Mouse (Mus musculus) neural tube, embryonic 15.5 days (tissue): ENCODE measurements around the gene Enah. TPM values are rescaled to one million over a fixed set of nuclear protein-coding genes. Genes with fewer than 3 reads are reported as not detected.

Experiments used
- ATAC-seq: fragments of 200-750 bp; cut with Nextera tagmentation; 2 replicates; pipeline ENCODE4 v1.8.0; 2017; ENCODE audit warnings: mild to moderate bottlenecking, moderate TSS enrichment, moderate library complexity; ENCODE audit not compliant: low FRiP score
- H3K27ac ChIP-seq: fragments of 300-500 bp; sonication (generic); replicated peaks from 2 replicates; pipeline ENCODE4 v1.5.1; 2015; ENCODE audit warnings: mild to moderate bottlenecking, inconsistent platforms
- H3K27me3 ChIP-seq: fragments of 300-500 bp; sonication (generic); replicated peaks from 2 replicates; pipeline ENCODE4 v1.6.1; 2015; ENCODE audit warnings: inconsistent platforms
- H3K36me3 ChIP-seq: fragments of 300-500 bp; sonication (generic); 2 replicates; pipeline ENCODE4 v1.6.1; 2015; ENCODE audit warnings: inconsistent platforms
- H3K4me1 ChIP-seq: fragments of 300-500 bp; sonication (generic); 2 replicates; pipeline ENCODE4 v1.6.1; 2015; ENCODE audit warnings: inconsistent platforms
- H3K4me2 ChIP-seq: fragments of 300-500 bp; sonication (generic); 2 replicates; pipeline ENCODE4 v1.6.1; 2015; ENCODE audit warnings: inconsistent platforms, mild to moderate bottlenecking, moderate library complexity
- H3K4me3 ChIP-seq: fragments of 300-500 bp; sonication (generic); replicated peaks from 2 replicates; pipeline ENCODE4 v1.5.1; 2015; ENCODE audit warnings: mild to moderate bottlenecking, inconsistent platforms
- H3K9ac ChIP-seq: fragments of 300-500 bp; sonication (generic); replicated peaks from 2 replicates; pipeline ENCODE4 v1.6.1; 2015; ENCODE audit warnings: mild to moderate bottlenecking, inconsistent platforms
- H3K9me3 ChIP-seq: fragments of 300-500 bp; sonication (generic); replicated peaks from 2 replicates; pipeline ENCODE4 v1.6.1; 2016; ENCODE audit warnings: inconsistent platforms
- WGBS: fragments of 180-500 bp; shearing (Covaris S2); methylation state at CpG from one replicate; pipeline ENCODE4 v1.1.7; 2015; ENCODE audit warnings: mixed read lengths; 5-methylcytosine and 5-hydroxymethylcytosine counted together
- polyA plus RNA-seq: library from polyadenylated mRNA; unstranded; fragments of >200 nt; fragmentation: Nextera tagmentation; extraction: Ambion mirVana; gene quantifications from 2 replicates; pipeline ENCODE4 v1.2.1, GENCODE M21; 2015

Gene Enah
- polyA plus RNA-seq, 1 experiment from 2014 or later: 34.1 TPM

DNA sequence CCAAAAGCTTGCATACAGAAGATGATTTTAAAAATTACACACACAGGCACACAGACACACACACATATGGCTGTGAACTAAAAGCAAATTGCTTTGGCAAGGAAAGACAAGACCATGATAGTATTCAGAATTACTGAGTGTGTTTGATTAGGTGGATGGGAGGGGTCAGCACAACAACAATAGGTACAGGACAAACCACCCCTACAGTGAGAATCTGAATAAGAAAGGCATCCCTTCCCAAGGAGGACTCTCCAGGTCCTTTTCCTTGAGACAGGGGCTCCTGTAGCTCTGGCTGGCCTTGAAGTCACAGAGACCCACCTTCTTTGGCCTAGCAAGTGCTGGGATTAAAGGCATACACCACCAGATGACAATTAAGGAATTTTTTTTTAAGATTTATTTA lies 66.2 kb downstream of the Enah start:
- Histone ChIP-seq H3K4me2 (no peak overlapping the region), H3K27me3 (no peaks in the 10 kb centered on the region), H3K9ac (no peak overlapping the region), H3K36me3 (no peaks in the 10 kb centered on the region; the same call in 1 of the 2 replicates), H3K9me3 (no peaks in the 10 kb centered on the region), H3K4me1 (no peaks in the 10 kb centered on the region), H3K4me3 (no peak overlapping the region), H3K27ac (no peak overlapping the region)
- ATAC-seq: no peak

DNA sequence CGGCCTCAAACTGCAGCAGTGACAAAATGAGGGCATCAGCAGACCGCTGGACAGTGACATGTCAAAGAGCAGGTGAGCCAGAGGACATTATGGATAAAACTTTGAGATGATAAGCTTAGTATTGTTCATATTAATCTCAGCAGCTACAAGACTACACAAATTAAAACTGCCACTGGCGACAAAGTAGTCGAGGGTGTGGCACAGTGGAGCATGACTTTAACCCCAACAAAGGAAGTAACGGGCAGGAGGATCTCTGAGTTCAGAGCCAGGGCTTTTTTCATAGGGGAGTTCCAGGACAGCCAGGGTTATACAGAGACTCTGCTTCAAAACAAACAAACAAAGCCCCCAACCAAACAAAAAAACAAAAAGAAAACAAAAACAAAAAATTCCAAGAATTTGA lies 68.5 kb downstream of the Enah start:
- no peak for ATAC-seq

DNA sequence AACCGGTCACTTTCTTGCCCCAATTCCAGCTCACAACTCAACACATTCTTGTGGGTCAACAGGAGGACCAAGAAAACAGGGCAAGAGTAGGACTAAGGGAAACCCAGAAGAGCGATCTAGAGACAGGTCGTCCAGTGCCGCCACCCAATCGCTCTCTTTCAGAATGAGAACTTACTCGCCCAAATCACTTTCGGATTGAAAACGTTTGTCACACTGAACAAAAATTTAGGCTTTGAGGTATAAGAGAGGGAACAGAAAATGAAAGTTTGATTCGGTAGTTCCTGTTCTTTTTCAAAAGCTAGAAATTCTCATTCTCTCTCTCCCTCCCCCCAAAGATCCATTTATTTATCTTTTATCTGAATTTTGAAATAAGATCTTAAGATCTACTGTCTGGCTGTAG lies 69.1 kb downstream of the Enah start:
- no peaks in the 10 kb centered on the region for H3K27me3 ChIP-seq
- ATAC-seq: no peak
- H3K9ac ChIP-seq: no peak overlapping the region
- 96% methylated on average over 9 of the region's 9 CpGs for WGBS
- no peaks in the 10 kb centered on the region; the same call in 1 of the 2 replicates for H3K36me3 ChIP-seq
- H3K4me3 ChIP-seq: no peak overlapping the region
- no peak overlapping the region for H3K4me2 ChIP-seq
- no peaks in the 10 kb centered on the region for H3K9me3 ChIP-seq
- H3K4me1 ChIP-seq: no peaks in the 10 kb centered on the region
- no peak overlapping the region for H3K27ac ChIP-seq

More for the DNA sequence above, 68.5 kb downstream of the Enah start:
- Histone ChIP-seq H3K27me3 (no peaks in the 10 kb centered on the region), H3K4me2 (no peak overlapping the region), H3K9ac (no peak overlapping the region), H3K36me3 (no peaks in the 10 kb centered on the region; the same call in 1 of the 2 replicates), H3K4me1 (no peaks in the 10 kb centered on the region), H3K27ac (no peak overlapping the region), H3K4me3 (no peak overlapping the region), H3K9me3 (no peaks in the 10 kb centered on the region)
- WGBS: 78% methylated on average over 5 of the region's 5 CpGs

DNA sequence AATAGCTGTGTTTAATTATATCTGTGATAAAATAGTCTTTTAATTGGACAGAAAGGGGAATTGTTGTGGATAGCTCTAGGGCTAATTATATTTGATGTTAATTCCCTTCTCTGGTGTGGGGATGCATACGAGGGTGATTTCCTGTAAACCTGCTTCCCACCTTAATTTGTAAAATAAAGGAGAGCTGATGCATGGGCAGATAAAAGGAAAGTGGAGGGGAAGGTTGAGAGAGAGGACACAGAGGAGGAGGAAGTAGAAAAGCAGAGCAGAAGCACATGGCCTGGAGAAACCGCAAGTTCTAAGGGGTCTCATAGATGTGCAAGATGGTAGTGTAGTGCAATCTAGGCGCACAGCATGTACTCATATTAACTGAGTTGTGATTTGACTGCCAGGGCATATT lies 71.6 kb downstream of the Enah start:
- no peak overlapping the region for H3K9ac ChIP-seq
- no peaks in the 10 kb centered on the region for H3K9me3 ChIP-seq
- no peaks in the 10 kb centered on the region for H3K36me3 ChIP-seq
- H3K27ac ChIP-seq: no peak overlapping the region
- H3K4me1 ChIP-seq: no peaks in the 10 kb centered on the region
- no peaks in the 10 kb centered on the region for H3K27me3 ChIP-seq
- WGBS: 86% methylated on average over 3 of the region's 3 CpGs
- no peak overlapping the region for H3K4me2 ChIP-seq
- ATAC-seq: no peak
- H3K4me3 ChIP-seq: no peak overlapping the region

DNA sequence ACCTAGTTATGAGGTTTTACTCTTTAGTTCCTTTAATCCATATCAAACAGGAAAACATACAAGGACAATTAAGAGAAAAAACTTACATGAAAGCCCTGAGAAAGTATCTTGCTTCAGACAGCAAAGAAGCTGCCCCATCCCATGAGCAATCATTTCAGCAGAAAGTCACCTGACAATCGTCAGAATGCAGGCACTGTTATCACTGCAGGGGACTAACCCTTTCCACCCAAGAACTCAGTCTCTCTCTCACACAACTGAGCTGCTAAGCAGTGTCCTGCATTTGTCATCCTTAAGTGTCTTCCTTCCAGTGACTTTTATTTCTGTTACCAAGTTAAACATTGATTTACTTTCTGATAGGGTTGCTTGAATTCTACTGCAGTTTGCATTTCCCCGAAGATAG lies 82.7 kb downstream of the Enah start:
- Histone ChIP-seq H3K4me2 (no peak overlapping the region), H3K4me1 (0 out of 2 replicates have a peak, but pooled peaks cover 4% of the 10 kb centered on the region), H3K27me3 (no peaks in the 10 kb centered on the region), H3K9me3 (no peaks in the 10 kb centered on the region), H3K4me3 (no peak overlapping the region), H3K36me3 (no peaks in the 10 kb centered on the region), H3K27ac (no peak overlapping the region), H3K9ac (no peak overlapping the region)
- no peak for ATAC-seq
- WGBS: 47% methylated on average over 2 of the region's 2 CpGs

DNA sequence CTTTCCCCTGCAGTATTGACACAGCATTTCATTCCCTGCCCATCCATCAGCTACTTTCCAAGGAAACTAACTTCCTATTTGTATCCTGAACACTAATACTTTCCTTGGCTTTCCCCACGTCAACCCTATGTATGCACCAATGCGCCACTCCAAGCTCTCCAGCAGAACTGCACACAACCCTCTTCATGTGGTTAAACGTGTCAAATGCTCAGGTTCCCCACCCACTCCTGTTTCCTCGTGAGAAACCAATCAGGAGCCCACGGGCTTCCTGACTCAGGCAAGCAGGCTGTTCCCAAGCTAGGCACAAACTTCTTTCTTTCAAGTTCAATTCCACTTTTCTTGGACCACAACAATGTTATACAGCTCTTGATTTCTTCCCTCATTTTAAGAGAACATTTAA lies 91.4 kb downstream of the Enah start:
- Histone ChIP-seq H3K9ac (no peak overlapping the region), H3K4me3 (no peak overlapping the region), H3K36me3 (peaks cover 11% of the 10 kb centered on the region), H3K27me3 (no peaks in the 10 kb centered on the region), H3K9me3 (no peaks in the 10 kb centered on the region), H3K27ac (no peak overlapping the region), H3K4me2 (no peak overlapping the region), H3K4me1 (no peaks in the 10 kb centered on the region)
- WGBS: 77% methylated on average over 5 of the region's 5 CpGs
- no peak for ATAC-seq

DNA sequence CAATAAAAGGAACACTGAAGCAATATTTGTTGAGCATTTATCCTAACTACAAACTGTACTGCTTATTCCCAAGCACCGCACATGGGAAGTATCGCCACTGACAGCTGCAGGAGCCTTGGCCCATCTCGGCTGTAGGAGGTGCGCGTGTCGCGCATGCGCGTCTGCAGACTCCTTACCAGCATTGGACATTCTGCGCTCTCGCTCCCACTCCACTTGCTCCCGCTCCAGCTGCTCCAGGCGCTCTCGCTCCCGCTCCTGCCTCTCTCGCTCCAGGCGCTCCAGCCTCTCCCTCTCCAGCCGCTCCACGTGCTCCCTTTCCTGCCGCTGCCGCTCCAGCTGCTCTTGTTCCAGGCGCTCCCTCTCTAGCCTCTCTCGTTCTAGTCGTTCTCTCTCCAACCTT lies 96.4 kb downstream of the Enah start:
- Histone ChIP-seq H3K4me2 (peak overlapping the region; percentile 26), H3K36me3 (peaks cover 16% of the 10 kb centered on the region), H3K4me3 (no peak overlapping the region), H3K9me3 (no peaks in the 10 kb centered on the region), H3K4me1 (no peaks in the 10 kb centered on the region), H3K27me3 (no peaks in the 10 kb centered on the region), H3K27ac (peak overlapping the region; percentile 77), H3K9ac (no peak overlapping the region)
- WGBS: 67% methylated on average over 24 of the region's 24 CpGs
- ATAC-seq: peak; percentile 82

DNA sequence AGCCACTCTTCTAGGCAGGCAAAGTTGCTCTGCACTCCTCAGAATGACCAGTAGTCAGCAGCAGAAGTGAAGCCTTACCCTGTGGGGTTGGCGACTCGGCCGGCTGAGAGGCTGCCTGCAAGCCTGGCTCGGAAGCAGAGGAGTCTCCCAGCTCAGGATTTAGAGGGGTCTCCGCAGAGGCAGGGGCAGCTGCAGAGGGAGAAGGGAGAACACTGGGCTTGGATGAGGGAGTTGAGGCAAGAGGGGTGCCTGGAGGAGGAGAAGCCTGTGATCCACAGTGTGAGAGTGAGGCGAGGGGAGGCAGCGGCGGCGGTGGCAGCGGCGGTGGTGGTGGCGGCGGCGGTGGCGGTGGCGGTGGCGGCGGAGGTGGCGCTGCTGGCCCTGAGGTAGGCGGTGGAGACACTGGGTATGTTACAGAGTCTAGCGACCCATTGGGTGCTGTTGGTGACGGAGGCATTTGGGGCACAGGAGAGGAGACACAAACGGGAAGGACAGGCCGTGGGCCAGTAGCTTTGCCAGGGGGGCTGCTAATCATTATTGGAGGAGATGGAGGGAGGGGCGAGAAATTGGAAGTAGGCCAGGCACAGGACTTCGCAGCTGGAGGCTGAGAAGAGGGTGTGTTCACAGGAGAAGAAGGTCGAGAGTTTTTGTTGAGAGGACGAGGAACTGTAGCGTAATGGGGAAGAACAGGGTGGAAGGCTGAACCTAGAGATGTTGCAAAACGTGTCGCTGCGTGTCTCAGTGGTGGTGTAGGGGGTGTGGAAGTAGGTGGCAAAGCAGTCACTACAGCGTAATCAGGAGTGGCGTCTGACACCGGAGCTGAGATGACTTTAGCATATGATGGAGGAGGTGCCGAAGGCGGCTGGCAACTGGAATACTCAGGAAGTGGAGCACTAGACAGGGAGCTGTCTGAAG lies 98.0 kb downstream of the Enah start:
- Histone ChIP-seq H3K4me1 (no peaks in the 10 kb centered on the region), H3K4me3 (no peak overlapping the region), H3K9ac (no peak overlapping the region), H3K27me3 (no peaks in the 10 kb centered on the region), H3K4me2 (peak overlapping the region; percentile 29; the same call in 1 of the 2 replicates), H3K27ac (peak overlapping the region; percentile 48; the same call in 1 of the 2 replicates), H3K9me3 (no peaks in the 10 kb centered on the region), H3K36me3 (peaks cover 24% of the 10 kb centered on the region)
- no peak for ATAC-seq
- 64% methylated on average over 37 of the region's 37 CpGs for WGBS

DNA sequence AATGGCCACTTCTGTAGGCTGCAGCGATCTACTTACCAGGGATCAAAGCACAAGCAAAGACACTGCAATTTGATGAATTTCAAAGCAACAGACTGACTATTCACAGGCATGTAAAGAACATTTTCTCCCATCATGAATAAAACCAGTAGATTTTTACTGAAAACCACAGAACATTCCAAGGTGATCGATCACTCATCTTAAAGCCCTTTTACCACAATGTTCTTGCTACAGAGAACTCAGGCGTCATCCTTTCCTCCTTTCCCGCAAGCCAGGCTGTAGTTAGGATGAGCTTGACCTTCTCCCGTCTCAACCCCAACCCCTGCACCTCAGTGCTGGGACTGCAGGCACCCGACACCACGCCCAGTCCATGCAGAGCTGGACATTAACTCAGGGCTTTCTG lies 107.9 kb downstream of the Enah start:
- H3K4me2 ChIP-seq: no peak overlapping the region
- H3K27me3 ChIP-seq: no peaks in the 10 kb centered on the region
- no peaks in the 10 kb centered on the region for H3K9me3 ChIP-seq
- H3K9ac ChIP-seq: no peak overlapping the region
- H3K27ac ChIP-seq: no peak overlapping the region
- no peak for ATAC-seq
- no peak overlapping the region for H3K4me3 ChIP-seq
- no peaks in the 10 kb centered on the region for H3K4me1 ChIP-seq
- WGBS: 92% methylated on average over 7 of the region's 7 CpGs
- H3K36me3 ChIP-seq: peaks cover 24% of the 10 kb centered on the region

DNA sequence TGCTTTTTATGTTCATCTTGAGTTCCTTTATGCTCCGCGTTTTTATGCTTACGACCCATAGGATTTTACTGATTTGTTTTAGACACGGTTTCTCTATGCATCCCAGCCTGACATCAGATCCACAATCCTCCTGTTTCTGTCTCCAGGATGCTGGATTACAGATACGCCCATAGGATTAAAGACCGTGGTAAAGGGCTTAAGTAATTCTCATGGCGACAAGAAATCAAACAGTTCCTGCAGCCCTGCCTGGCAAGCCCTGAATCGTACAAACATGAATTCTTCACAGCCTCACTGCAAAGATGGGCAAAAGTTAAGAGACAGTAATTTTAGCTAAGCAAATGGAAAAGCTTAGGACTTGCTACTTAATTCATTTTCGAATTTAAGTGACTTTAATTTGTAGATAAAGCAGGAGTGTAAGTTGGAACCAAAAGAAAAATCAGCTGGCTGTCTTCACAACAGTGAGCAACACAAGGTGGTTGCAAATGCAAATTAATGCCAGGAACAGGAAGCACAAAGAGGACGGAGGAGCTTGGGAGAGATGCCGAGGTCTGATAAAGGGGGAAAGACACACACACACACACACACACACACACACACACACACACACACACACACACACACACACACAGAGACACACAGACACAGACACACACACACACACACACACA lies 118.0 kb downstream of the Enah start:
- Histone ChIP-seq H3K9me3 (no peaks in the 10 kb centered on the region), H3K27me3 (no peaks in the 10 kb centered on the region), H3K27ac (no peak overlapping the region), H3K4me2 (no peak overlapping the region), H3K9ac (no peak overlapping the region), H3K4me1 (no peaks in the 10 kb centered on the region), H3K4me3 (no peak overlapping the region), H3K36me3 (peaks cover 29% of the 10 kb centered on the region)
- WGBS: 64% methylated on average over 11 of the region's 11 CpGs
- ATAC-seq: no peak

DNA sequence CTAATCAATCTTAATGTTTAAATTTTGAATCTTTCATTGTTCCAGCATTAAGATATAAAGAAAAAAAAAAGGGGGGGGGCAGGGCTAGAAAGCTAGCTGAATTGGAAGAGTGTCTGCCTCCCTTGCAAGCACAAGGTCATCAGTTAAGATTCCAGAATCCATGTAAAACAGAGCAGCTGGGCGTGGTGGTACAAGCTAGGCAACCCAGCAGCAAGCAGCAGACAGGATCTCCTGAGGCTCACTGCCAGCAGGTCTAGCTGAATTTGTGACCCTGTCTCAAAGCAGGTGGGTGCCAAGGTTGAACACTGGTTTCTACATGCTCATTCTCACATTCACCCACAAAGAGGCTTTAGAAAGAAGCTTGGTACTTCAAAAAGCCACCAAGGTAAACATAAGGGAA lies 118.9 kb downstream of the Enah start:
- 90% methylated on average over 1 of the region's 1 CpGs for WGBS
- no peak overlapping the region for H3K4me2 ChIP-seq
- no peak for ATAC-seq
- H3K36me3 ChIP-seq: peaks cover 23% of the 10 kb centered on the region; the same call in 1 of the 2 replicates
- H3K4me1 ChIP-seq: no peaks in the 10 kb centered on the region
- H3K4me3 ChIP-seq: no peak overlapping the region
- no peaks in the 10 kb centered on the region for H3K27me3 ChIP-seq
- H3K27ac ChIP-seq: no peak overlapping the region
- H3K9ac ChIP-seq: no peak overlapping the region
- H3K9me3 ChIP-seq: no peaks in the 10 kb centered on the region

DNA sequence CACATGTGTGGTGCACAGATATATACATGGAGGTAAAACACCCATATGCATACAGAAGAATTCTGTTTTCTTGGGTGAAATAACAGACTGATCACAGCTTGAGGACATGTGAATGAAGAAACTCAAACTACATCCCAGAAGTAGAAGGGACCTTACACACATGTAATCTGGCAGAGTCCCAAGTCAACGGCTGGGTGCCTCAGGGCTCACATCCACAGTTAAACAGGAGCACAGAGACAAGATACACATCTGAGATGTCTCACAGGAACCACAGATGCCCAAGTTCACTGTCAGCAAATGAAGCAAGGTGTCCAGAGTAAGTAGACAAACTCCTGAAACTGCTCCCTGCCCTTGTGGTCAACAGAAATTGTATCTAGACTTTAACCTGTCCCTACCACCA lies 120.8 kb downstream of the Enah start:
- no peak overlapping the region for H3K9ac ChIP-seq
- H3K36me3 ChIP-seq: peaks cover 12% of the 10 kb centered on the region; the same call in 1 of the 2 replicates
- H3K27ac ChIP-seq: no peak overlapping the region
- H3K4me2 ChIP-seq: no peak overlapping the region
- H3K4me3 ChIP-seq: no peak overlapping the region
- H3K4me1 ChIP-seq: peaks cover 1% of the 10 kb centered on the region
- whole genome bisulfite sequencing: 69% methylated on average over 1 of the region's 1 CpGs
- H3K27me3 ChIP-seq: no peaks in the 10 kb centered on the region
- H3K9me3 ChIP-seq: no peaks in the 10 kb centered on the region
- no peak for ATAC-seq
